Mouse (Mus musculus): ENCODE measurements around the gene Traf7. TPM values are rescaled to one million over a fixed set of nuclear protein-coding genes. Genes with fewer than 3 reads are reported as not detected.

Traf7 gene
- polyA plus RNA-seq, 1 experiment, result 223 TPM

GRCm38 (mm10) chr17:24507129-24507664, 20.5 kb downstream of the Traf7 start:
- DNase-seq (ENCODE audit: low spot score), result no peak

- no peak for DNase-seq (ENCODE audit: low spot score)
Measured at GRCm38 (mm10) chr17:24506332-24507070, 21.2 kb downstream of the Traf7 start.

- DNase-seq (ENCODE audit: low spot score), result no peak
Measured at GRCm38 (mm10) chr17:24505286-24505955, 22.3 kb downstream of the Traf7 start.

- DNase-seq (ENCODE audit: low spot score), result no peak
Measured at GRCm38 (mm10) chr17:24504085-24504484, 23.7 kb downstream of the Traf7 start.

GRCm38 (mm10) chr17:24502208-24502607, 25.5 kb downstream of the Traf7 start:
- DNase-seq (ENCODE audit: low spot score), result no peak

- no peak for DNase-seq (ENCODE audit: low spot score)
Measured at GRCm38 (mm10) chr17:24496026-24496425, 31.7 kb downstream of the Traf7 start.

- no peak for DNase-seq (ENCODE audit: low spot score)
Measured at GRCm38 (mm10) chr17:24495443-24495842, 32.3 kb downstream of the Traf7 start.

- no peak for DNase-seq (ENCODE audit: low spot score)
Measured at GRCm38 (mm10) chr17:24494627-24495335, 33.0 kb downstream of the Traf7 start.

GRCm38 (mm10) chr17:24490399-24490798, 37.3 kb downstream of the Traf7 start:
- DNase-seq (ENCODE audit: low spot score), result no peak

- no peak for DNase-seq (ENCODE audit: low spot score)
Measured at GRCm38 (mm10) chr17:24489265-24490030, 38.3 kb downstream of the Traf7 start.

- no peak for DNase-seq (ENCODE audit: low spot score)
Measured at GRCm38 (mm10) chr17:24488662-24489264, 39.0 kb downstream of the Traf7 start.

GRCm38 (mm10) chr17:24488186-24488661, 39.5 kb downstream of the Traf7 start, which contains the start of gene Caskin1:
Gene Caskin1, plus strand, starts transcription at chr17:24488601.
- DNase-seq (ENCODE audit: low spot score), result no peak

- DNase-seq (ENCODE audit: low spot score), result no peak
Measured at GRCm38 (mm10) chr17:24485090-24485860, 42.5 kb downstream of the Traf7 start.

- no peak for DNase-seq (ENCODE audit: low spot score)
Measured at GRCm38 (mm10) chr17:24483495-24483894, 44.2 kb downstream of the Traf7 start.

- DNase-seq (ENCODE audit: low spot score), result no peak
Measured at GRCm38 (mm10) chr17:24481027-24481815, 46.5 kb downstream of the Traf7 start.

GRCm38 (mm10) chr17:24480201-24480826, 47.4 kb downstream of the Traf7 start:
- no peak for DNase-seq (ENCODE audit: low spot score)

GRCm38 (mm10) chr17:24479431-24479830, 48.3 kb downstream of the Traf7 start:
- DNase-seq (ENCODE audit: low spot score), result no peak

- peak; percentile 95 for DNase-seq (ENCODE audit: low spot score)
Measured at GRCm38 (mm10) chr17:24478663-24479380, 48.9 kb downstream of the Traf7 start, which contains the start of gene Mlst8. Gene Mlst8, minus strand, starts transcription at chr17:24479078.
